Mouse (Mus musculus) bone marrow macrophage, adult 2 months (primary cell): Measurements from ENCODE around the gene Tab1.

Experiments
- CTCF ChIP-seq: IDR thresholded peaks from 2 replicates; pipeline ENCODE4 v1.5.1; 2012; ENCODE audit warnings: low read depth, mild to moderate bottlenecking, low read length, moderate library complexity
- POLR2A ChIP-seq: IDR thresholded peaks from 2 replicates; pipeline ENCODE4 v1.6.1; 2012; ENCODE audit warnings: mild to moderate bottlenecking, low read depth, low read length, borderline replicate concordance

DNA sequence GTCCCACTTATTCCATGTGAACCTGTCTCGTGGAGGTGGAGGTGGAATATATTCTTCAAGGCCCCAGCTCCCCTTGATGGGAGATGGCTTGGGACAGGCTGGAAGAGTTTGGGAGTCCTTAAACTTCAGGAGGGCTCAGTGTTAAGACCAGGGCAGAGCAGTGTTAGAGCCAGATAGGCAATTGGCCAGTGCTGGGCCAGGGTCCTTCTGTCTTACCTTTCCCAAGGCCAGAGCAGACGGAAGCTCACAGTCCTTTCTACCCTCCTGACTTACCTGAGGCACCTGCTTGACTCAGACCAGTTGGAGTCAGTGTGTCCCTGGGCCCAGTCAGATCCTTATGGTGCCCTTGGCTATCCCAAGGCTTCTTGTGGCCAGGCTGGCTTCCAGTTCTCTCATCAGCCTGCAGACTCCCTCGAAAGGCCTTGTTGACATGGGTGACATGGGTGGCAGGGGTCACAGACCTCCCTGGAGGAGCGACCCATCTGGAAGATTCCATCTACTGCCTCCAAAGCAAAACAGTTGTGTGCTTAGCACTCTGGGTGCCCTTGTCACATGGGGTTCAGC is 29.6 kb downstream of the Tab1 start:
- no peak for TF ChIP-seq CTCF
- TF ChIP-seq POLR2A: no peak
